Mouse (Mus musculus) hindlimb bud, embryonic 11.5 days (tissue): Measurements from ENCODE around the gene Asic4.

Source experiments
- DNase-seq: peaks from one replicate; pipeline ENCODE4 v3.0.0-alpha.2; 2012; ENCODE audit warnings: low read depth, low spot score; ENCODE audit errors: extremely low spot score

Asic4 gene

GRCm38 (mm10) chr1:75501905-75502304, 51.7 kb downstream of the Asic4 start:
- no peak for DNase-seq

GRCm38 (mm10) chr1:75502945-75503650, 52.9 kb downstream of the Asic4 start:
- DNase-seq: no peak

GRCm38 (mm10) chr1:75503651-75503980, 53.4 kb downstream of the Asic4 start:
- DNase-seq: no peak

- no peak for DNase-seq
These were observed 54.2 kb downstream of the Asic4 start for GRCm38 (mm10) chr1:75504256-75505045.

GRCm38 (mm10) chr1:75505159-75505955, 55.1 kb downstream of the Asic4 start:
- no peak for DNase-seq

GRCm38 (mm10) chr1:75505956-75506831, 56.0 kb downstream of the Asic4 start, which contains the start of gene Obsl1:
Obsl1 (minus strand) TSS chr1:75506452.
- DNase-seq: no peak

- no peak for DNase-seq
These were observed 56.8 kb downstream of the Asic4 start, which contains the start of gene Inha for GRCm38 (mm10) chr1:75507006-75507405. Inha (plus strand) TSS chr1:75507077.

GRCm38 (mm10) chr1:75509586-75509985, 59.4 kb downstream of the Asic4 start:
- no peak for DNase-seq

- DNase-seq: no peak
These were observed 59.9 kb downstream of the Asic4 start for GRCm38 (mm10) chr1:75510154-75510553.

- no peak for DNase-seq
These were observed 61.4 kb downstream of the Asic4 start for GRCm38 (mm10) chr1:75511437-75512210.

GRCm38 (mm10) chr1:75512550-75512949, 62.3 kb downstream of the Asic4 start:
- DNase-seq: no peak

GRCm38 (mm10) chr1:75516703-75517380, 66.6 kb downstream of the Asic4 start:
- DNase-seq: no peak

- no peak for DNase-seq
These were observed 67.7 kb downstream of the Asic4 start for GRCm38 (mm10) chr1:75517984-75518383.

GRCm38 (mm10) chr1:75518427-75518826, 68.2 kb downstream of the Asic4 start:
- no peak for DNase-seq

- no peak for DNase-seq
These were observed 69.3 kb downstream of the Asic4 start for GRCm38 (mm10) chr1:75519576-75519975.

GRCm38 (mm10) chr1:75521321-75522031, 71.2 kb downstream of the Asic4 start, which contains the start of gene Stk11ip:
Stk11ip (plus strand) TSS chr1:75521529.
- peak; percentile 89 for DNase-seq
